Mouse (Mus musculus) left cerebral cortex, adult 9 months (tissue): Measurements from ENCODE around the gene Tmem132c.

Experiments
- DNase-seq, 2 experiments: peaks; one replicate each; pipeline ENCODE4 v3.0.0; 2022; ENCODE audit warnings: low spot score in 2 of 2

Gene Tmem132c

DNA sequence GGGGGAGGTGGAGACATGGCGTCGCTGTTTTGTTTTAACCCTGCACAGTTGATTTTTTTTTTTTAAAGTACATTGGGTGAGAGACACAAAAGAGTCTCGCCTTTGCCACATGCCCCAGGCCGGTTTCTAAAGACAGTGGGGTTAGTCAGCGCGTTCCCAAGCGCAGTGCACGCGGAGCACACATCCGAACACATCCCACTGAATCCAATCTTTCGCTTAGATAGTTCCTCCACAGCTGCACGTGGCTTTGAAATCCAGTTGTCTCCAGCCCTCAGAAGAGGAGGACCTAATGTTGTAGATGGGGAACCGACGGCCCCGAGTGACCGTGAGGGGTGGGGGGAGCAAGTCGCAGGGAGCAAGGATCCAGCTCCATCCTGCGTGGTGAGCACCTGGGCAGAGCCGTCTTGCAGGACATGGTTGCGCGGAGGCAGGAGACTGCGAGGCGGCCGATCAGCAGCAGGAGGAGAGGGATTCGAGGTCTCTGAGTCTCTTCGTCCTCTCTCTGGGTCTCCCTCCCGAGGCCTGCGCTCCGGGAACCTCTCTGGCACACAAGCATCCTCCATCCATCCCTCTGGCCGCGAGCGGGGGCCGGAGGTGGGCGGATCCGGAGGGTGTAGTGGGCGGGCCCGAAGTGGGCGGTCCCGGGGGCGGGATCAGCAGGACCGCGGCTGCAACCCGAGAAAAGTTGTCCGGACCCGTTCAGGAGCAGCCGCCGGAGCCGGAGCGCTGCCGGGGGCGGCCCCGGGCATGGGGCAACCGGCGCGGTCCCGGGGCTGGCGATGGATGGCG is at the start of gene Tmem132c:
Gene Tmem132c (plus strand): TSS at position 673 of the 789 bp plus-strand sequence.
- peak in 1 of 2 experiments; percentile 33 for DNase-seq

DNA sequence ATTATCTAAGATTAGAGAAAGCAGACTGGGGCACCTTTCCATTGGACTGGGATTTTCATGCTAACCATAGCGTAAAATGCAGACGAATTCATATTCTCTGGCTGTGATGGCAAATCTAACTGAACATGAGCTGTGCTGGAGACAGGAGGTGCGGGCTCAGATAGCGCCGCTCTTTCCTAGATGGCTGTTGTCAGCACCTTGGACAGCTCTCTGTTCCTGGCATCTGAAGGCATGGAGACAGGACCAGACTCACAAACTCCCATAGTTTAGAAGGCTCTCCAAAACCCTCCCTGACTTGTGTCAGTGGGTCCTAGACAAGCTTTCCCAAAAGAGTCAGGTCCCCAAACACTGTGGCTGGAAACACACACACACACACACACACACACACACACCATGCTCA is 49.7 kb upstream of the Tmem132c start:
- no peak for DNase-seq

DNA sequence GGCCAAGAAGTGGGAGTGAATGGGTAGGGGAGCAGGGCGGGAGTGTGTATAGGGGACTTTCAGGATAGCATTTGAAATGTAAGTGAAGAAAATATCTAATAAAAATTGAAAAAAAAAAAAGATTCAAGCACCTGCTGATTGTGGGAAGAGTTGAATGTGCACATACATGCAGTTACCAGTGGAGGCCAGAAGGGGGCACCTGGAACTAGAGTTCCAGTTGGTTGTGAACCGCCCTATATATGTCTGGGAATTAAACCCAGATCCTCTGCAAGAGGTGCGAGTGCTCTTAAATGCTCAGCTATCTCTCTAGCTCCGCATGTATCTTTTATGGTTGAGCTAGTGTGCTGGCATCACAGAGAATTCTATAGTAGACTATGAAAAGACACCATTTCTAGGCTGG is 42.8 kb upstream of the Tmem132c start:
- no peak for DNase-seq

DNA sequence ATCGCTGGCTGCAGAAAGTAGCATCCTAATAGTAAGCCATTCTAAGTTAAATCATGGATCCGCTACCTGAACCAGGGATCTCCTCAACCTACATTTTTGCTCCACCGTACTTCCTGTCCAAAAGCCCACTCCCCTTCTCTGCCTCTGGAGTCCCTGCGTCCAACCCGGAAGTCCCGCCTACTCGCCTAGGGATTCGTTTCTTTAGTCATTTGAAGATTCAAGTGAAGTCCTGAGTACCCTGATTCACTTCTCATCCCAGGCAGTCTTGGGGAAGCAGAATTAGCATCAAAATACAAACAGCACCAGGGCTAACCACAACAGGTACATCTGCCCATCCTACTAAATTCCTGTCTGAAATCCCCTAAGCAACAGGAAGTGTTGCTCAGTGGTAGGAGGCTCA is 36.7 kb upstream of the Tmem132c start:
- DNase-seq, result no peak

DNA sequence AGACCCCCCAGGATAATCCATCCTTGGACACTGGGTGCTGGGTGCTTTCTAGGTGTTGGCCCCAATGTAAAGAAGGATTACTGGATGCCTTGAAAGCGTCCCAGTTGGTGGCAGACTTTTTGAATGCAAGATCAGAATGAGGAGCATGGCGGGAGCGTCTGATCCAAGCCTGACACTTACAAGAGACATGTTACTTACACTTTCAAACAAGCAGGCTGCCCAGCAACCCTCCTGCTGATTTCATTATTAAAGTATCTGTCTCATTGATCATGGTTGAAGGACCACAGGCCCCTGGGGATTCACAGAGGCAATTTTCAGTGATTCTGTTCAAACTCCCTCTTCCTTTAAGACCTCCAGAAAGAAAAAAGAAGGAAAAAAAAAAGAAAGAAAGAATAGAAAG is 25.2 kb upstream of the Tmem132c start:
- DNase-seq, result no peak

DNA sequence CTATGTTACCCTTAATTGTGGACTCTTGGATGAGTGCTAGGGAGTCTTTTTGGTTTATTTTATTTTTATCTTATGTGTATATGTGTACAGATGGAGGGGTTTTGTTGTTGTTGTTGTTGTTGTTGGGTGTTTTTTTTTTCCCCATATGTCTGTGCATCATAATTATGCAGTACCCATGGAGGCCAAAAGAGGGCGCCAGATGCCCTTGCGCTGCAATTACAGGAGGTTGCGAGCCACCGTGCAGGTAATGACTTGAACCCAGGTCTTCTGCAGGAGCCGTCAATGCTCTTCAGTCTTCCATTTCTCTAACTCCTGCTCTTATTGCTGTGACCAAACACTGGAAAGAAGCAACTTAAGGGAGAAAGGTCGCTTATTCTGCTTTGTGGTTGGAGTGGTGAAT is 23.9 kb upstream of the Tmem132c start:
- no peak for DNase-seq

DNA sequence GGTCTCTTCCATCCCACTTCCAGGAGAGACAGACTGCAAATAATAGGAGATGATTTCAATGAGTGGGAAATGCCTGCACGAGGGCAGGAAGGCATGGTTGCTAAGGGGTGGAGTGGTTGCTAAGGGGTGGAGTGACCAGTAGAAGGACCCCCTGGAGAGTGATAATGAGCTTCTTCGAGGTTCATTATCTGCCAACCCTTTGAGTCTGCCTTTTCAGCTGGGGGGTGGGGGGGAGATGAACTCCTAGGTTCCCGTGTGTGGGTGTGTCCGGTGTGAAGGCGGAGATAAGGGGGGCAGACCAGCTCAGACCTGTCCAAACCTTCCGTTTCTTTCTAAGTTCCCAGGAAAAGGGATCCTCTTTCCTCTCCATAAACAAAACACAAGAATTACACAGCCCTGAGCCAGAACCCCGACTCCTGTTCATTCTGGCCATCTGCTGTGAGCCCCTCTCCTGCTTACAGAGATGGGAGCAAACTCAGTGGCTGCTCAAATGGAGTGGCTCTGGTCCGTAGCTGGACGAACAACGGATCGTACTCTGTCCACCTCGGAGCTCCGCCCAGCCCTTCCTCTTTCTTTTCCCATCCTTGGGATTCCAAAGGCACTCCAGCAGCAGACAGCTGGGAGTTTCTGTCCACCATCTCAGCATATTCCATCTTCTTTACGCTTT is 13.5 kb upstream of the Tmem132c start:
- DNase-seq, result no peak

DNA sequence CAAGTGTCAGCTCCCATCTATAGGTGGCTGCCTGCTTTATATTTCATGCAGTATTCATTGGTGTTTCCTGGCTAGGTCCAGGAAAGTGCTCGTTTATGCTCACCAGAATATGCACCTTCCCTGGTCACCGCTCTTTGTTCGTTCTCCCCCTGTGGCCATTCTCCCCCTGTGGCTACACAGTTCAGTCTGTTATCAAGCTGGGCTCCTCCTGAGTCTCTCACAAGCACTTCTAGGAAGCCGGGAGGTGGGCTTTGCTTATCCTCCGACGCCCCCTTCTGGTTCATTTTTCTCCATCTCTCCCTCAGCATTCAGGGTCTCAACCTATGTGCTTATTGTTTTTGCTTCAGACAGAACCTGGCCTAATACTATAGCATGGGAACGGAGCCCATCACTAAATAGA is 6.9 kb upstream of the Tmem132c start:
- DNase-seq, result peak in 1 of 2 experiments; percentile 7

DNA sequence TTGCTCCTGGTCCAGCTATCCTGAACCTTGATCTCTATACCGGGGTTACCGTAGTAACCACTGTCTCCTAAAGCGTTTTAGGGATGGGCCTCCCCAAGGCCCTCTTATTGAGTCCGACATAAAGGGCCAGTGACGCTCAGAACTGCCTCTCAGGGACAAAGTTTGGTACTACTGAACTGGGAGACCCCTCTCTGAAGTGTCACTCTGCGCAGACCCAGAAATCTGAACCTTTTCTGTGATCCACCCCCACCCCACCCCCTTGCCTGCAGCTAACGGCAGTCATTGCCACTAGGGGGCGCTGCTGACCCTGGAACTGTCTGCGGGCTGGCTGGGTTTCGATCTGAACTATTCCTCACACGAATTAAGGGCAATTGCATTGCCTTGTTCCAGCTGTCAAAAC is 6.4 kb upstream of the Tmem132c start:
- DNase-seq, result peak; percentile 9 to 76

DNA sequence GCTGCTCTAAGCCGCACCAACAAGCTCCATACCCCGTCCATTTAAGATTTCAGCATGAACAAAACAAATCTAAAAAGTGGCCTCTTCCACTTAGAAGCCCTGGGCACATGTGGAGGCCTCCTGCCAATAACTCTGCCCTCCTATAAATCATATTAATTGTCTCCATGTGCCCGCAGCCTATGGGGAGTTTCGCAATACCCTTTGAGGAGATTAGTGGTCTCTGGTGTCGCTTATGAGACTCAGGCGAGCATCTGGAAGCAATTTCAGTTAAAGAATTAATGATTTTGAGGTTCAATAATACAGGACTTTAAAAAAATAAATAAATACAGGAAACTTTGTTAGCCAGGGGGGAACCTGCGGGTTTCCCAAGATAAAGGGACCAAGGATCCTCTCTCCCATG is 1.9 kb upstream of the Tmem132c start:
- DNase-seq, result no peak

DNA sequence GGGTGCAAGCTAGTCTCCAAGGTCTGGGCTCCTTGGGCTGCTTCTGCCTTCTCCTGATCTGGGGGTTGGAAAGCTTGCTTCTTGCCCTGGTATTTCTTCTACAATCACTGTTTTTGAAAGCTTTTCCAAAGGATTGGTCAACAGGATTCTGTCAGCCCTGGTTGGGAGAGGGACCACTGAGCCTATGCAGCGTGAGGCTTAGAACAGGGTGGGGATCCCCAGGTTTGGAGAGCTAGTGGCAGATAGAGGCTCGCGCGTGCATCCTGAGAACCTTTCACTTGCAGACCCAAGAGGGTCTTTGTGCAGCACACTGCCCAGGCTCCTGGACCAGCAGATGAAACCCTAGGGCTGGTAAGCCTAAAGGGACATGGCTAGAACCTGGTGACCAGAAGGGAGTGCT is 962 bp upstream of the Tmem132c start:
- no peak for DNase-seq

DNA sequence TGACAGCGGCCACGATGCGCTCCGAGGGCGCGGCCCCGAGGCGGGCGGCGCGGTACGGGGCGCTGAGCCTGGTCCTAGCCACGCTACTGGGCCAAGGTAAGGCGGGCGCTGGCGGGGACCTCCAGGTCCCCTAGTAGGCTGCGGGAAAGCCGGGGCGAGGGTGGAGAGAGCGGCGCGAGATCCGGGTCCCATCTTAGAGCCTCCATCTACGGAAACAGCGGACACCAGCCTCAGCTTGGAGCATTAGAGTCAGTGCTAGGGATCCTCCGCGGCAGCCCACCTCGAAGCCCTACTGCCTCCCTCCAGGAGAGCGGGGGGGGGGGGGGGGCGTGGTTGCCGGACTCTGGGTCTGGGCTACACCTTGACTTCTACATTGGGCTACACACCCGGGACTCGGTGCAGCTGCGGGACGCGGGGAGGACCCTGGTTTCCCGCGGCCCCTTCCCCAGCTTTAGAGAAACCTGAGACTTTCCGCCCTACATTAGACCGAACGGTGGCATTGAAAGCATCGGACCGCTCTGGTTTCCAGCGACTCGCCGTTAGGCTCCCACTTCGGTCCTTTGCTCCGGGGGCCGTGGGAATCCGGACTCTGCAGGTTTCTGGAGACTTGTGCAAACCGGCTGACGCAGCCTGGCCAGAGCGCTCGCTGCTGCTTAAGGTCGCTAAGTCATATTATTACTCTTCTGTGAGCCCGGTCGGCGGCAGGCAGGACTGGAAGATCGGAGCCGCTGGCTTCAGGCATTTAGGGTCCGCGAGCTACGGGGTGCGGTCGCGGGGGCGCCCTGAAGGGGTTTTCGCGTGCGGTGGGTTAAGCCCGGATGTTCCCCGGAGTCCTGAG is 536 bp downstream of the Tmem132c start:
- no peak for DNase-seq

DNA sequence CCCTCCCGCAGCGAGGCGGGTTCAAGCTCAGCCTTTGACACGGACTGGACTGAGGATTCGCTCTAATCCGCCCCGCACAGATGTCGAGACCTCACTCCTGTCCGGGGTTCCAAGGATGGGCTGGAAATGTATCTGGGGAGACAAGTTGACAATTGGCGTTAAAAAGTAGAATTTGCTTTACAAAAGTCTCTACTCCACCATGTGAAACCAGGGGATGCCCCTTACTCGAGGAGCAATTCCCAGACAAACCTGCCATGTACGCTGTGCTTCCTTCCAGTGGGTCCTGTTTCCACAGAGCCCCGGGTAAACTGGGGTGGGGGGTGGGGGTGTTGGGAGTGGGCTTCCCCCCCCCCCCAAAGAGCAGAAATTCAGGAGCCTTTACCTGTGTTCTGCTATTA is 1.2 kb downstream of the Tmem132c start:
- no peak for DNase-seq

DNA sequence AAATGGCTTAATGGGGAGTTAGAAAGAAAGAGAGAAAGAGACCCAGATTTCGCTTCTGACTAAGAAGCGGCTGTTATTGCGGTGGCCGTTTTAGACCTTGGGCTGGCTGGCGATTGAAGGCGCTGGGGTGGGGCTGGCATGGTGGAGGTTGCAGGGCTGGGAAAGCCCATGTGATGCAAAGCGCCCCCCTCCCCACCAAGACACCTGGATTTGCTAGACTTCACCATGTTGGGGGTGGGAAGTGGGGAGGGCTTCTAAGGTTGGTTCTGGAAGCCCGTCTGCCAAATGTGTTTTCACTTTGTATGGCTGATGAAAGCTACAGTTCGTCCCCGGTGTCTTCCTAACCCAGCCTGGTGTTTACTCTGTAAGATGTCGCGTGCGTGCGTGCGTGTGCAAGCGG is 1.6 kb downstream of the Tmem132c start:
- DNase-seq, result no peak

DNA sequence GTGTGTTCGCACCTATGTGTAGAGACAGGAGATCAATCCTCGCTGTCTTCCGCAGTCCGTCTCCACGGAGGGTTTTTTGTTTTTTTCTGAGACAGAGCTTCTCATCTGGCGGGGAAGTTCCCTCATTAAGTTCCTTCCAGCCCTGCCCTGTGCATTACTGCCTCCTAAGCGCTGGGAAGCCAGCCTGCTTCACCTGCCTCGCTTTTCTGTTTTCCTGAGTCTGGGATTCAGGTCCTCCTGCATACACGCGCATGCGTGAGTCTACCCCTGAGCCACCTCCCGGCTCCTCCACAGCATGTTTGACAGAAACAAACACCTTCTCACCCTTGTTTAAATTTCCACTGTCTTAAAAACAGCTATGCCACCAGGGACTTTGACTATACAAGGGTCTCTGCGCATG is 2.0 kb downstream of the Tmem132c start:
- DNase-seq, result peak in 1 of 2 experiments; percentile 9

DNA sequence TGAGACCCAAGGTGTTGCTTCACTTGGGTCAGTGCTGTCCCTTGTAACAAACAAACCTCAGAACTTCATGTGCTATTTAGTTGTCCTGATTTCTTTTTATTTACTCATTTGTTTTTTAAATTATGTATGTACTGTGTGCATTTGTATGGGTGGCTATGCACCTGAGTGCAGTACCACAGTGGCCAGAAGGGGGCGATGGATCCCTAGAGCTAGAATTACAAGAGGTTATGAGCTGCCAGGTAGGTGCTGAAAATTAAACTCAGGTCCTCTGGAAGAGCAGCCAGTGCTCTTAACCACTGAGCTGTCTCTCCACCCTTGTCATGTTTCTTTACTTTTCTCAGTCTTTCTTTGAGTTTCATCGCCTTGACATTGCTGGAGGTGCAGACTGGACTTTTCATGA is 11.7 kb downstream of the Tmem132c start:
- no peak for DNase-seq

DNA sequence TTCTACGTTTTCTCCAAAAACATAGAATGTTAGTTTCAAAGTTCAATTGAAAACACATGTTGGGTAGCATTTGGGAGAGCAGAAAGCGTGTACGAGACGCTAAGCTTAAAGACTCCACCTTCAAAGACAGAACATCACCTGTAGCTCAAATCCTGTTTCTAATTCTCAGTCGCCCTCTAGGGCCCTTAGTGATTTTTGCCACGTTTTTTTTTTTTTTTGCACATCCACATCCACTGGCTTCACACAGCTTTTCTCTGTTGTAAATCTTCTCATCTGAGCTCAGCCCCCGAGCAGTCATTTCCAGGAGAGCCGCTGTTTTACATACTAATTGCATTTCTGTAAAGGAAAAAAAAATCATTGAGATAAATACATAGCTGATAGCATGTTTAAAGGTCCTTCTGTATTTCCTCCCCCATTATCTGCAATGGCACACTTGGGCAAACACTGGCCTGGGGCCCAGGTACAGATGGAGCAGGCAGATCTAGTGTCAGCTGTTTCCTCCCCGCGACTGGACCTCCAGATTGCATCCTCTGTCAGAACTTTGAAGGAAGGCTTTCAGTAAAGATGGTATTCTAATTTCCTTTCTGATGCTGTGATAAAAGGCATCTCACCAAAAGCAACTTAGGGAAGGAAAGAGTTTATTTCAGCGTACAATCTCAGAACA is 15.5 kb downstream of the Tmem132c start:
- no peak for DNase-seq

DNA sequence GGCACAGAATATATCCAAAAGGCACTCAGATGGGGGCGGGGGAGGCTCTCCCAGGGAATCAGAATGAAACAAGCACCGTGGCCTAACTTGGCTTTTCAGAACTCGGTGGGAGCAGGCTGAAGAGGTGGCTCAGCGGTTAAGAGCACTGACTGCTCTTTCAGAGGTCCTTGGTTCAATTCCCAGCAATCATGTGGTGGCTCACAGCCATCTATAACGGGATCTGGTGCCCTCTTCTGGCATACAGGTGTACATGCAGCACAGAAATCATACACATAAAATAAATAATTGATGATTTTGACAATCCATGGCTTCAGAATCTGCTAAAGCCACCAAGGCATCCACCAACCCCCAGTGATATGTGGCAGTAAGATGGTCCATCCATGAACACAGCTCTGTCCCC is 20.5 kb downstream of the Tmem132c start:
- no peak for DNase-seq

DNA sequence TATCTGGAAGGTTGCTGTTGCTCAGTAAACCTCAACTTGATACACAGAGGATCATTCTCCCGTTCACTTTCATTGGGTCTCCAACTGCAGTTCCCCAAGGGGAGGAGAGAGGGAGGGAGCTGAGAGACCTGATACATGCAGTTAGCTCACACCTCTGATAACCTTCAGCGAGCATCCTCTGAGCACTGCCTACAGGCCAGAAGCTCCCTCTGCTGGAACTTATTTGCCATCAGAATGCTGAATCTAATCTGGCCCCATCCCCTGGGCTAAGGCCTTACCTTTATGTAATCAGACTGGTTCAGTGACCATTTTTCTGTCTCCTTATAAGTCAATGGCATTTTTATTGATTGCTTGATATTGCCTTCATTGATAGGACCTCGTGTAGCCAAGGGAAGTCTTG is 29.5 kb downstream of the Tmem132c start:
- DNase-seq, result no peak

DNA sequence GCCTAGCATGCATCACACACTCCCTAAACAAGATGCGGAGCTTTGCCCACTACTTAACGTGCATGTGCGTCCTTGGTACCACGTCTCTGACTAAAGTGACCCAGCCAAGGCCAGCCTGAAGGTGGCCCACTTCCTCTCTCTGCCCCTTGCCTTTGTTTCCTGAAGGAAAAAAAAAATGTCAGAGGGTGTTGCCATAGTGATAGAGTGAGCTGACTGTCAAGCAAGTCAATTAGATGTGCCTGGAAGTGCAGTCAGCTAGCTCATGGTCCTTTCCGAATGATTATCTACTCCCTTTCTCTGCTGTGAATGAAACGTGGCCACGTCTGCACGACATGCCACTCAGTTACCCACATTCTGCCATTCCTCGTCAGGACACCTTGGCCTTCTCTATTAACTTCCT is 37.9 kb downstream of the Tmem132c start:
- no peak for DNase-seq

DNA sequence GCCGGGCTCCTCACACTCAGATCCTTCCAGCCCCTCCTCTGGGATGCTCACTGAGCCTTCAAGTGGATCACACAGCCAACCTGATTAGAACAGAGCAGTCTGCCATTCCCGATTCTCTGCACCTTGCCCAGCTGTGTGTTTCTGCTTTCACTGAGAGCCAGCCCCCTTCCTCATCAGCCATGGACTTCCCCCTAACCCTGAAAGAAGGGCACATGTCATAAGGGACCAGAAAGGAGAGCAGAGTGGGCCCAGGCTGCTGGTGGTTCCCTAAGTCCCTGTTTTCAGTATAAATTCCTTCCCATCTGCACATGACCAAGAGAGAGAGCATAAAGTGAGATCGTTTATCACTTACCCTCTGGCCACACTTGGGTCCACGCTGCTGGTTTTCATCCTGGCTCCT is 39.6 kb downstream of the Tmem132c start:
- DNase-seq, result no peak

DNA sequence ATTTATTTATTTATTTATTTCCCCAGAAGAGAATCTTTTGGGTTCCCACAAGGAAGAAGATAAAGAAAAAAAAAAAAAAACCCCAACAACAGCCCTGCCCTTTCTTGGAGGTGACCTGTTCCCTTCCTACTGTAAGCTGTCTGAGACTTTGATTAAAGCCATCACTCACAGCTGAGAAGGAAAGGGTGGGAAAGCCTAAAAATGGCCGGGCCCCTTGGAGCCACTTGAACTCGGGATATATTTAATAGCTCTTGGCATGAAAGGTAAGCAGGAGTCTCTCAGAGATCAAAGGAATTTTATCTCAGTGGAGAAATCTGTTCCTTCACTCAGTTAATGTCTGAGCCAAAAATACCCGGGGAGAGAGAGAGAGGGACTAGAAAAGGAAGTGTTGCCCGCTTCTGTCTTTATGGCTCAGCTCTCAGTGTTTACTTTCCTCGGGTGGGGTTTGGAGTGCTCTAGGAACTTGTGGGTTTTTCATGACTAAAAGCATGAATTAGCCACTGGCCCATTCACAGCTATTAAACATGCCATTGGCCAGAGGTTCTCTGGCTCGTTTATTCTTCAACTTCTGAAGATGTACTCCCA is 41.0 kb downstream of the Tmem132c start:
- DNase-seq, result no peak
